Mouse (Mus musculus) left cerebral cortex, postnatal 10 days (tissue): ENCODE results near the gene 4933417A18Rik. TPM values are rescaled to one million over a fixed set of nuclear protein-coding genes. Genes with fewer than 3 reads are reported as not detected.
"Not testable (repeated sequence)": the region's sequence is repeated elsewhere in the genome, so short reads cannot be mapped to it uniquely, and the experiment has no call there.

Experiments
- DNase-seq, 2 experiments: peaks; one replicate each; pipeline ENCODE4 v3.0.0; 2021 to 2022; ENCODE audit warnings: low spot score in 2 of 2, mixed read lengths in 1 of 2; ENCODE audit errors: extremely low spot score in 1 of 2
- intact Hi-C: fragments of 180-260 bp; cut with DNase I; formaldehyde crosslinking; loops from one replicate; pipeline ENCODE4 v1.15.1; 2025
- total RNA-seq, 2 experiments: library from RNA; stranded (reverse); gene quantifications; 2 replicates each; pipeline ENCODE4 v1.2.3; 2021

Gene 4933417A18Rik
- total RNA-seq, 2 experiments from 2014 or later: not detected

DNA sequence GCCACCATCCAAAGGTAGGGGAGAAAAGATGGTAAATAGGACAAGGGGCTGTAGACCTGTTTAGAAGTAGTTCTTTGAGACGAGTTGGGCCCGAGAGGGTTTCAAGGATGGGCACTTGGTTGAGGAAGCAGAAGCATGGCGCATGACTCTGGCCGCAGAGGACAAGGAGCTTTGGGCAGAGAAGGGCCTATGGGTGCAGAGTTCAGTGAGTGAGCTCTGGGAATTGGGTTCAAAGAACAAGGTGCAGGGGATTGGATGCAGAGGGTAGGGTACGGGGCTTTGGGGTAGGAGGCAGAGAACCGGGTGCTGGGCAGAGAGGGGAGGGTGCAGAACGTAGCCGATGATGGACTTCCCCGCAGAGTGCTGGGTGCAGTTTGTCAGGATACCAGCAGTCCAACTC, 41.4 kb downstream of the 4933417A18Rik start:
- DNase-seq, intact Hi-C loops: not testable (repeated sequence)

DNA sequence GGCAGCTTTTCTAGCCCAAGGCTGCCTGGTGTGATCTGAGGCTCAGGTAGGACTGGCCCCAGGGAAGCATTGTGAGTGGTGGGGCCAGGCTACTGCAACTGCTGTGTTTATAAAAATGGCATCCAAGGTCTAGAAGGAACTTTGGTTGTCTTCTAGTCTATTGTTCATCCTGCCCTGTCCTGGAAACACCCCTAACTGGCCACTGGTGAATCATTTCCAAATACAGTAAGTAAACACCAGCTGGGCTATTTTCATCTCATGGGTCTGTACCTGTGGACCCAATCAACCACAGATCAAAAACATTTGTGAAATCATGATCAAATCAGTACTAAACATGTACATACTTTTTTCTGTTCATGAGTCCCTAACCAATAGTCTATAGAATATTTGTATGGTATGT, 48.2 kb downstream of the 4933417A18Rik start:
- DNase-seq, intact Hi-C loops: not testable (repeated sequence)

DNA sequence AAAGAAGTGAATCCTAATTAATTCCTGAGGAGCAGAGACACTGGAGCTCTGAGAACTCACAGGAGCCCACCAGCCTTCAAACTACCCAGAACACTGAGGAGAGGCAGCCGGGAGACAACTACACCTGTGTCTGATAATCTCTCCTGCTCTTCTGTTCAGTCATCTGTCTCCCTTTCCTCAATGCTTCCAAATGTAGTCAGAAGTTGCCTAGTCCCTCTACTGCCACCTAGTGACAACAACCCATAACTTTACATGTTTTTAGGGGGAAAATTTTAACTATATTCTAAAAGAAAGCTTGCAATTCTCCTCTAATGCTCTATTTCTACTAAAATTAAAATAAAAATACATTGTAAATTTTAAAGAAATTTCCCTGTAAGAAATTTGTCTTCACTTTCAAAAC, 48.9 kb downstream of the 4933417A18Rik start:
- intact Hi-C loops: no loop called here
- no peak for DNase-seq

DNA sequence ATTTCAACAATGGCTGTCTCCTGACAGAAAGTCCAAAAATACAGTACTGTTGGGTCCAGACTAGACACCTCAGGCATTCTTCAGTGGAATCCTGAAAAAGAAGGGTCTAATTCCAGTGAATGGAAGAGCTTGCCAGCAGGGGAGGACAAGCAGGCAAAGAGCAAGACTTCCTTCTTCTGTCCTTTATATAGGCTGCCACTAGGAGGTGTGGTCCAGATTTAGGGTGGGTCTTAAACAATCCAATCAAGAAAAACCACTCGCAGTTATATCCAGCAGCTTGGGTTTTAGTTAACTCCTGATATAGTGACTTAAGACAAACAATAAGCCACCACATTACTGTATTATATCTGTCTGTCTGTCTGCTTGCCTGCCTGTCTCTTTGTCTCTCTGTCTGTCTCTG, 49.6 kb downstream of the 4933417A18Rik start:
- no peak for DNase-seq
- intact Hi-C loops: no loop called here

DNA sequence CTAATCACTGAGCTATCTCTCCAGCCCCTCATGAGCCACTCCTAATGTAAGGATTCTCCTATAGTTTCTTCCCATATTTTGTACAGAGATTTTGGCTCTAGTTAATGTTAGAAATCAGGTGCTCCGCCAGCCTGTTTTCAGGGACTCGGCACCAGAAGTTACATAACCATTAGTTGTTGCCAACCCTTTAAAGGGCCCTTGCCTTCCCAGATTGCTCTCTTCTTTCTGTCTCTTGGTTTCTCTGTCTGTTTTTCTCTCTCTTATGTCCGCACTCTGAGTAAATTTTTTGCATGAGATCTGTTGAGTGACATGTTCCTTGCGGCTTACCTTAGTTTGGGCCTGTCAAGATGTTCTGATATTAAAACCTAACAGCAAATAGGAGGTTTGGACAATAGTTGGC, 51.9 kb downstream of the 4933417A18Rik start:
- intact Hi-C loops: no loop called here
- DNase-seq: no peak

DNA sequence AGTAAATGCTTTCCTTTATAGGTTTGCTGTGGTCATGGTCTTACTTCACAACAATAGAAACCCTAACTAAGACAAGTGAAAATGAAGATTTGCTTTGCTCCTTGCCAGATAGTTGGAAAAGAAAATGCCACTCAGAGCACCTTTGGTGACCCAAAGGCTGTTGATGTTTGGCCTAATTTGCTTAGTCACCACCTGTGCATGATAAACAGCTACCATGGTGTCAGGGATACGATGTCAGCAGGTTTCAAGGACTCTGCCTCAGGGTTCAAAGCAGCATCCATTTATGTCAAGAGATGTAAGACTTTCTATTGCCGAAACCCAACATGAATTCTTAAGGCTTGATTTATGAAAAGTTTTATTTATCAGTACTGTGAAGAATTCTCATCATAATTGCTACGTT, 53.2 kb downstream of the 4933417A18Rik start:
- DNase-seq: no peak
- intact Hi-C loops: no loop called here

DNA sequence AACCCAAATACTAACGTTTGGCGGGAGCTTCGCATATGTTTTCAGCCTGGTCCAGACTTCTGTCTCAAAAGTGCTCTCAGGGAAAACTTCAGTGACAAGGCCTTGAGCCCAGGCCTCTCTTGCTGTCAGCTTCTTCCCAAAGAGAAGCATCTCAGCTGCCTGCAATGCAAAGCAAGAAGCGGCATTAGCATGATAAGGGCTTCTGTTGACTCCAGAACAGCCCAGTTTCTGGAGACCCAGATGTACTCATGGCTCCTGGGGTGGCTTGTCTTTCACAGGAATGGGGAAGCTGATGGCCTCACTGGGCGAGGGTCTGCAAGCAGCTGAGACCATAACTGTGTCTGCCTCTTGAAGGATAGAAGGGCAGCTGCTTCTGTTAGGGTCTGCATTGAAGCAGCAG, 54.4 kb downstream of the 4933417A18Rik start:
- DNase-seq, intact Hi-C loops: not testable (repeated sequence)

DNA sequence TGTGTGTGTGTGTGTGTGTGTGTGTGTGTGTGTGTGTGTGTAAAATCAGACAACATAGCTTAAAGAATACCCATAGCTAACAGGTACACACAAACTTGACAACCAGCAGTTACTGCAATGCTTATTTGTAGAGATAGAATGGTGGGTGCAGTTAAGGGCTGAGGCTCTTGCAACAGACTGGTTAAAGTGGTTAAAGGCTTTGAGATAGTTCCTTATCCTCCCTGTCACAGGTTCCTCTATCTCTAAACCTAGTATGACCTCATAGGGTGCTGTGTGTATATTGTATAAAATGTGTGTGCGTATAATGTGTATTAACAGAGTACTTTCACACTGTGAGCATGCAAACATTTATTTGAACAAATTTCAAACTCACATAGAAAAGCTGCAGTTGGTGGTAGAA, 59.3 kb downstream of the 4933417A18Rik start:
- intact Hi-C loops, DNase-seq: not testable (repeated sequence)

DNA sequence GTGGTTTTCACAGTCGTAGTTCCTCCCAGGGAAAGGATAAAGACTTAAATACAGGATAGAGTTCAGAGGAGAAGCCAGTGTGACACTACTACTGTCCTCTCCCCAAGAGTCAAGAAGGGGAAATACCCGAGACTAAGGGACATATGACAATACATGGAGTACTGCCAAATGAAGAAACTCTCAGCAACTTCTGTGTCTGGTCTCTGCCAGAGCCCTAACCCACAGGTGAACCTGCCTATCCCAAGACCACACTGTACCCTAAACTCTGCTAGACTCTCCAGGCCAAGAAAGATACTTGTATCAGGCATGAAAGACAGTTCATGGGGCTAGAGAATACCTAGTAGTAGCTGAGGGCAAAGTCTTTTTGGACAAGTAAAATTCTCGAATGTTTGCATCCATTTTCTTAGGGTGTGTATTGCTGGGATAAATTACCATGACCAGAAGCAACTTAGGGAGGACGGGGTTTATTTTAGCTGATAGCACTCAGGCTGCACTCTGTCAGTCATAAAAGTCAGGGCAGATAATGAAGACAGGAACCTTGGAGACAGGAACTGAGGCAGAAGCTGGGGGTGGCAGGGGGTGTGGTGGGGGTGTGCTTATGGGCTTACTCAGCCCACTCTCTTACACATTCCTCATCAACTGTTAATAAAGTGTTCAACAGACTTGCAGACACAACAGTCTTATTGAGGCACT, 67.5 kb downstream of the 4933417A18Rik start:
- no peak for DNase-seq
- intact Hi-C loops: no loop called here

DNA sequence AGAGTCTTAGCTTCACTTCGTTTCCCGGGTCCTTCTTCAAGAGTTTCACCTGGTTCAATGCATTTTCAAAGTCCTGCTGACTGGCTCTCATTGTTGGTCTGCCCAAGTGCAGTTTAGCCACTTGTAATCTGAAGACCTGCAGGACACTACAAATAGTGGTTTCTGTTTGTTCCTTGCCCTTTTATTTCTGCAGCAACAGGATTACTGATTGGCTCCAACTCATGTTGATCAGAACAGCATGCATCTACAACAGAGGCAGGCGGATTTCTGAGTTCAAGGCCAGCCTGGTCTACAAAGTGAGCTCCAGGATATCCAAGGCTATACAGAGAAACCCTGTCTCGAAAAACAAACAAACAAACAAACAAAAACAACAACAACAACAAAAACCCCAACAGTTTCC, 68.9 kb downstream of the 4933417A18Rik start:
- intact Hi-C loops: no loop called here
- DNase-seq: no peak

DNA sequence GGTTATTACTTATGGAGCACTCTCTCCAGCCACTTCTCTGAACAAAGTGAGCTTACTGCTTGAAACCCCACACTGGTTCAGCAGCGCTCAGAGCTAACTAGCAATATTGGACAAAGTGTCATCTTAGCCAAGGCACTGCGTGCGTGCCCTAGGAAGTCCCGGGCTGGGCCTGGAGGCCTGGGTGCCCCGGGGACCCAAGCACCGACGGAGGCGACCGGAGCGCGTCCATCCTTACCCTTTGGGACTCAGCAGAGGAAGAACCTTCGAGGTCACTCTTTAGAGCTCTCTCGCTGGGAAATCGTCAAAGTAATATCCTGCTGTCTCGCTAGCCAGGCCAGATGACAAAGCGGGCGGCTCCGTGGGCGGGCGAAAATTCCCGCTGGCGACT, 69.4 kb downstream of the 4933417A18Rik start:
- intact Hi-C loops: no loop called here
- no peak for DNase-seq

DNA sequence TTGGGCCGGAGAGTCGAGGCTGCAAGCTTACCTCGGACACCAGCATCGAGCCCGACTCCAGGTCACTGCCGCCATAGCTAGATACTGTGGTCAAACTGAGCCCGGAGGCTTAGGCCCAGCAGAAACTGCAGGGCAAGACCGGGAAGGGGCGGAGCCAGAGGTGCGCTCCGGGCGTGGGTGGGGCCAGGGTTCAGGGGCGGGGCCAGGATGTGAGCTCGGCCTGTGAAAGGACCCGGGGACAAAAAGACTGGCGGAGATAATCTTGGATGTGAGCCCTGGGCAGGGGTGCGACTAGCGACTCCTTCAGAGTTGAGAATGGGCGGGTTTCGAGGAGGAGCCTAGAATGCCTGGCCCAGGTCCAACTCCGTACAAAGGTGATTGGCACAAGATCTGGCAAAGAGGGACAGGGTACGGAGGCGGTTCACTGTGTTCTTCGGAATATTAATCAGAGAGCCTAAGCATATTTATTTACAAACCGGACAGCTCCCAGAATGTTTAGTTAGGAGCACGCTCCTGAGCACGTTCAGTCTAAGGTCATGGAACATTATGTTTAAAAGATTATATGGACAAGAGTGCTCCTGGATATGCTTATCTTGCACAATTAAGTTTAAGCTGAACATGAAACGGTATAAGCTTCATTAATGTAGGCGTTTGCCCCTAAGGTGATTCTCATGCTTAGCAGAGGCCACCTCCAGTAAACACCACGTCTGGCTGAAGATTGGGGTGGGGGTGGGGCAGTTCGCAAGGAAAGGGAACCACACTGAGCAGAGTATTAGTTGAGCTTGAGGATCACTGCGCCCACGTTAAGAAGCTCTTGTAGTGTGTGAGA, 70.0 kb downstream of the 4933417A18Rik start:
- intact Hi-C loops: no loop called here
- peak; percentile 89 to 97 for DNase-seq

DNA sequence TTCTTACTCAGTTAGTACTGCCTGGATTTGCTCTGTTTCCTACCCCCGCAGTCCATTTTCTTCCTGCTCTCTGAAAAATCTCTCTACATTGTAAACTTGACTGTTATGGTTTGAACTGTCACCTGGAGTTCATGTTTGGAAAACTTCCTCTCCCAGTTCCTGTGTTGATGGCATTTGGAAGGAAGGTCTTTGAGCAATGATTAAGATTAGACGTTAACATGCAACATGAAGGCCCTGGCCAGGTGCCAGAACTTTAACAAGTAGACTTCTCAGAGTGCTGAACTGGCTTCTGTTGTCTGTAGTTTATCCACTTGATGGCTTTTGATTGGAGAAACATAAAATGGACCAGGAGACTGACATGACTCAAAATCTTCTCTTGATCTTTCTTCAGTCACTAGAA, 71.7 kb downstream of the 4933417A18Rik start:
- intact Hi-C loops: no loop called here

More for the DNA sequence above, 71.7 kb downstream of the 4933417A18Rik start:
- peak in 1 of 2 experiments; percentile 73 for DNase-seq

Other genes with a start within 250 kb of the 4933417A18Rik start
- gene Fam50b, start 189.6 kb upstream of the 4933417A18Rik start, total RNA-seq: not detected
- 10 to 100 TPM; 79.0 to 79.9 TPM for gene Prpf4b, start 49.1 kb upstream of the 4933417A18Rik start, total RNA-seq
- under 1 TPM; 0.39 to 0.67 TPM for gene Fam217a, start 99 bp upstream of the 4933417A18Rik start, total RNA-seq
- 1 to 10 TPM in 1 of 2 experiments, under 1 TPM in 1; 0.97 to 1.0 TPM for gene Eci3, start 39.4 kb downstream of the 4933417A18Rik start, total RNA-seq
- gene Eci2, start 102.7 kb downstream of the 4933417A18Rik start, total RNA-seq: 10 to 100 TPM; 45.2 to 50.2 TPM